Mouse (Mus musculus) adrenal gland, postnatal 36 days (tissue): ENCODE data around the gene Slc52a3. TPM values are rescaled to one million over a fixed set of nuclear protein-coding genes. Genes with fewer than 3 reads are reported as not detected.
A peak's percentile ranks its signal among the peaks of the same experiment; 100 is the strongest.

Source experiments
- DNase-seq, 2 experiments: peaks; one replicate each; pipeline ENCODE4 v3.0.0; 2021; ENCODE audit warnings: mixed read lengths in 1 of 2
- total RNA-seq, 2 experiments: library from RNA; stranded (reverse); gene quantifications; 2 replicates each; pipeline ENCODE4 v1.2.3; 2021

The Slc52a3 gene
- total RNA-seq, 2 experiments from 2014 or later = 2.1 to 3.6 TPM

- peak in 1 of 2 experiments; percentile 7 for DNase-seq
Observed at GRCm38 (mm10) chr2:151999669-152000290, 3.5 kb downstream of the Slc52a3 start.

- no peak for DNase-seq
Observed at GRCm38 (mm10) chr2:152000291-152000679, 4.0 kb downstream of the Slc52a3 start.

GRCm38 (mm10) chr2:152000735-152001134 lies 4.4 kb downstream of the Slc52a3 start:
- no peak for DNase-seq

- DNase-seq = no peak
Observed at GRCm38 (mm10) chr2:152002529-152002928, 6.2 kb downstream of the Slc52a3 start.

GRCm38 (mm10) chr2:152007783-152008182 lies 11.5 kb downstream of the Slc52a3 start:
- DNase-seq = peak in 1 of 2 experiments; percentile 50

- no peak for DNase-seq
Observed at GRCm38 (mm10) chr2:152009061-152009779, 12.9 kb downstream of the Slc52a3 start.

GRCm38 (mm10) chr2:152010251-152010650 lies 13.9 kb downstream of the Slc52a3 start:
- no peak for DNase-seq

- no peak for DNase-seq
Observed at GRCm38 (mm10) chr2:152010661-152011060, 14.3 kb downstream of the Slc52a3 start.

- DNase-seq = peak in 1 of 2 experiments; percentile 46
Observed at GRCm38 (mm10) chr2:152011724-152012123, 15.4 kb downstream of the Slc52a3 start.

- peak; percentile 34 to 45 for DNase-seq
Observed at GRCm38 (mm10) chr2:152012222-152012621, 15.9 kb downstream of the Slc52a3 start.

- DNase-seq = no peak
Observed at GRCm38 (mm10) chr2:152012701-152013100, 16.4 kb downstream of the Slc52a3 start.

GRCm38 (mm10) chr2:152015997-152016396 lies 19.7 kb downstream of the Slc52a3 start:
- DNase-seq = no peak

- peak in 1 of 2 experiments; percentile 9 for DNase-seq
Observed at GRCm38 (mm10) chr2:152016666-152017065, 20.4 kb downstream of the Slc52a3 start.

- peak; percentile 54 to 56 for DNase-seq
Observed at GRCm38 (mm10) chr2:152020255-152020654, 23.9 kb downstream of the Slc52a3 start.

GRCm38 (mm10) chr2:152022022-152022421 lies 25.7 kb downstream of the Slc52a3 start:
- no peak for DNase-seq

- DNase-seq = no peak
Observed at GRCm38 (mm10) chr2:152024883-152025422, 28.6 kb downstream of the Slc52a3 start.

- peak; percentile 90 to 92 for DNase-seq
Observed at GRCm38 (mm10) chr2:152029252-152030082, 33.2 kb downstream of the Slc52a3 start.

GRCm38 (mm10) chr2:152030986-152031385 lies 34.7 kb downstream of the Slc52a3 start:
- DNase-seq = no peak

GRCm38 (mm10) chr2:152040101-152040500 lies 43.8 kb downstream of the Slc52a3 start:
- DNase-seq = no peak

- DNase-seq = no peak
Observed at GRCm38 (mm10) chr2:152047116-152048002, 51.0 kb downstream of the Slc52a3 start.
